Mouse (Mus musculus) ES-Bruce4 (cell line): ENCODE results near the gene Gm8773.

Experiments
- CTCF ChIP-seq: IDR thresholded peaks from one replicate; pipeline ENCODE4 v1.8.1; 2011; ENCODE audit warnings: low read depth, low read length
- EP300 ChIP-seq: IDR thresholded peaks from 2 replicates; pipeline ENCODE4 v1.6.1; 2011; ENCODE audit warnings: low read depth, low read length; ENCODE audit not compliant: insufficient read depth
- POLR2A ChIP-seq: IDR thresholded peaks from one replicate; pipeline ENCODE4 v1.8.1; 2011; ENCODE audit warnings: low read length; ENCODE audit not compliant: insufficient read depth

DNA sequence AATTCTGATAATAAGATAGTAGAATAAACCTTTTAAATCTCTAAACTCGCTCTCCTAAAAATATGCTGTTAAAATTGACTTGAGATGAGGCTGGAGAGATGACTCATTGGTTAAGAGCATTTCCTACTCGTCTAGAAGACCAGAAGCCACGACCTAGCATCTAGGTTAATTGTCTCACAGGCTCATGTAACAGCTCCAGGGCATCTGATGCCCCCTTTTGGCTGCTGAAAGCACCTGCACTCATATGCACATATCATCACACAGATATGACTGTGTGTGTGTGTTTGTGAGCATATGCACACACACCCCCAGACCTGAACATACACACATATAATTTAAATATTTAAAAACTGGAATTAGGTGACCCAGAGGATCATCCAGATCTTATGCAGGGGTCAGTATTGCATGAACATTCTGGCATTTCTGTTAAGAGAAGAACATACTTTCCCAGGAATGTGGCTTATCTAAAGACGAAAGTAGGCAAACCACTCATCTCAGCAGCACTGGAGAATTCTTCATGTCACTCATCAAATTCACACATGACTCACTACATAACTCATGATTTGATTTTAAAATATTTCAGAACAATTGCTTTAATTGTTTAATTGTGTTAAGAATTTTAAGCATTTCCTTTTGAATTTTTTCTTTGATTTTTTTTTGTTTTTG is 12.4 kb upstream of the Gm8773 start:
- no peak for TF ChIP-seq POLR2A
- TF ChIP-seq CTCF = no peak
- TF ChIP-seq EP300 = no peak
